Mouse (Mus musculus): ENCODE results near the gene Gm26558.

Gm26558 gene

GRCm38 (mm10) chr2:70649471-70649870, 12.4 kb downstream of the Gm26558 start:
- DNase-seq (ENCODE audit: extremely low read depth, insufficient read length, low spot score), result no peak

DNA sequence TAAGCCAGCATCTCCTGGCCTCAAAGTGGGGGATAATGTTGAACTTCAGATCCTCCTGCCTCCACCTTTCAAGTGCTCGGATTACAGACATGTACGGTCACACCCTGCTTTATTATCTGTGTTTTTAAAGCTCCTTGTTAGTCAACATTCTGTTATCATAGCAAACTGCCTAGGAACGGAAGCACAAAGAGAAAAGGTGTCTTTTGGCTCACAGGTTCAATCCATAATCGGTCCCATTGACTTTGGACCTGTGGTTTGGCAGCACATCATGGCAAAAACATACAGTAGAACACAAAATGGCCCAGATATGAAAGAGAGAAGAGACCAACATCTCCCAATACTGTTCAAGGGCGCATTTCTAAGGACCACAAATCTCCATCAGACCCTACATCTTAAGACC, 13.6 kb downstream of the Gm26558 start:
- DNase-seq (ENCODE audit: extremely low read depth, insufficient read length, low spot score), result no peak

- DNase-seq (ENCODE audit: extremely low read depth, insufficient read length, low spot score), result no peak
Measured at GRCm38 (mm10) chr2:70647681-70648080, 14.2 kb downstream of the Gm26558 start.

- no peak for DNase-seq (ENCODE audit: extremely low read depth, insufficient read length, low spot score)
Measured at GRCm38 (mm10) chr2:70645266-70645780, 16.6 kb downstream of the Gm26558 start.

GRCm38 (mm10) chr2:70642971-70643565, 18.8 kb downstream of the Gm26558 start:
- DNase-seq (ENCODE audit: extremely low read depth, insufficient read length, low spot score), result no peak

- no peak for DNase-seq (ENCODE audit: extremely low read depth, insufficient read length, low spot score)
Measured at GRCm38 (mm10) chr2:70640968-70641367, 20.9 kb downstream of the Gm26558 start.

GRCm38 (mm10) chr2:70634028-70634690, 27.7 kb downstream of the Gm26558 start:
- DNase-seq (ENCODE audit: extremely low read depth, insufficient read length, low spot score), result no peak

DNA sequence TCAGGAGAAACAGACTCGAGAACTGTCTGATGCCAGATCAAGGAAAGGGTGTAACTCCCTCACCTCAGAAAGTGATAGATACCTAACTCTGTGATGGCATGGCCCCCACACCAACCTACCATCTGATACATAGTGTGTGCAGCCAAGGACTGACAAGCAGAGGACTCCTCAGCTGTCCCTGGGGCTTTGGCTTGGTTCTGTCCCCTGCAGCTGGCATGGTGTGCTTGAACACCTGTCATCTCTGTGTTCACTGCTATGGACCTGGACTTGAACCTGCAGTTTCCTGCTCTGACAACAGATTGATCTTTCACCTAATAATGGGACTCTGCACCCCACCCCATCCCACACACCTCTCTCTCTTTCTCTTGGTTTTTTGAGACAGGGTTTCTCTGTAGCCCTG, 29.5 kb downstream of the Gm26558 start:
- DNase-seq (ENCODE audit: extremely low read depth, insufficient read length, low spot score), result no peak

GRCm38 (mm10) chr2:70631321-70631720, 30.6 kb downstream of the Gm26558 start:
- DNase-seq (ENCODE audit: extremely low read depth, insufficient read length, low spot score), result no peak

- no peak for DNase-seq (ENCODE audit: extremely low read depth, insufficient read length, low spot score)
Measured at GRCm38 (mm10) chr2:70629921-70630320, 32.0 kb downstream of the Gm26558 start.

GRCm38 (mm10) chr2:70629339-70629761, 32.6 kb downstream of the Gm26558 start:
- no peak for DNase-seq (ENCODE audit: extremely low read depth, insufficient read length, low spot score)

- DNase-seq (ENCODE audit: extremely low read depth, insufficient read length, low spot score), result no peak
Measured at GRCm38 (mm10) chr2:70628397-70628796, 33.5 kb downstream of the Gm26558 start.

DNA sequence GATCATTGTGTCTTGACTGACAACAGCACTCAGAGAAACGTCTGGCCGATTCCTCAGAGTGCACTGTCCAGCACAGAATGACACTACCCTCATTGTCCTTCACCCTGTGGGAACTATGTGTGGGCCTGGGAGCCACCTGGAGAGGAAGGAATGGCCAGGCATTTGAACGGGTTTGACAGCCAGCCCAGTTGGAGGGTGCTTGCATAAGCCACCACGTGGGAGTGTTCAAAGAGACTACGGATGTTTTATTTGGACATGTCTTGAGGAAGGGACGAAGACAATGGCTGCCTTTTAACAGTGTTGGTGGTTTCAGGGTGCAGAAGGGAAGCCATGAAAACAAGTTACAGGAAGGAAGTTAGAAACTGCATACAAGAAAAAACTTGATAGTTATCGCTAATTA, 36.1 kb downstream of the Gm26558 start:
- no peak for DNase-seq (ENCODE audit: extremely low read depth, insufficient read length, low spot score)

DNA sequence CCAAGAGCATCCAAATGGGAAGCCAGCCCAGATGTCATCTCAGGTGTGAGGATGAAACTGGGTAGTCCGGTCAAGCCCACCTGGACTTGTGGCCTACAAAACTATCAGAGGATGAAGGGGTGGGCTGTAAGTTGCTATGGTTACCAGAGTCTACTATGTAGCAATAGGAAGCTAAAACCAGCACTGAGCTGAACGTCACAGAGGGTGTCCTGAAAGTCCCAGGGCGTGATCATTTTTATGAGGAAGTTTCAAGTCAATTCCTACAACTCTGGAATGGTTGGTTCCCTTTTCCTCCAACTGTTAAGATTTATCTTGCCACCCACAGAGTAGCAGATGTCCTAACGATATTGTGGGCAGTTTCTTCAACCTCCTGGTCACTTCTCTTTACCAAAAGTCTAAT, 39.7 kb downstream of the Gm26558 start:
- no peak for DNase-seq (ENCODE audit: extremely low read depth, insufficient read length, low spot score)

DNA sequence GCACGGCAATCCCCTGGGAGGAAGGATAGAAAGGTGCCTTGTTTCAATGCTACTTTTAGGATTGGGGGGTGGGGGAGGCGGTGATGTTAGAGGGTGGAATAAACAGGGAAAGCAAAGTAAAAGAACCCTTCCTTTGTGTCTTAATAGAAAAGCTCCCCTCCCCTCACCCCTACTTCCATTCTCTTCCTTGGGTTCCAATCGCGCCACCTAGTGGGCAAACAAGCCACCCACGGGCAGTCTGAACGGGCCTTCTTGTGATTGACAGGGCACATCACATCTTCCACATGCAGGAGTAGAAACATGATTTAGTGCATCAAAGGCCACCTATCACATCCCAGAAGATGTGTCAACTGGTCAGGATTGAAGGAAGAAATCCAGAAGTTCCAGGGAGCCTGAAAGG, 41.7 kb downstream of the Gm26558 start:
- DNase-seq (ENCODE audit: extremely low read depth, insufficient read length, low spot score), result no peak

- DNase-seq (ENCODE audit: extremely low read depth, insufficient read length, low spot score), result no peak
Measured at GRCm38 (mm10) chr2:70619232-70619835, 42.6 kb downstream of the Gm26558 start.

DNA sequence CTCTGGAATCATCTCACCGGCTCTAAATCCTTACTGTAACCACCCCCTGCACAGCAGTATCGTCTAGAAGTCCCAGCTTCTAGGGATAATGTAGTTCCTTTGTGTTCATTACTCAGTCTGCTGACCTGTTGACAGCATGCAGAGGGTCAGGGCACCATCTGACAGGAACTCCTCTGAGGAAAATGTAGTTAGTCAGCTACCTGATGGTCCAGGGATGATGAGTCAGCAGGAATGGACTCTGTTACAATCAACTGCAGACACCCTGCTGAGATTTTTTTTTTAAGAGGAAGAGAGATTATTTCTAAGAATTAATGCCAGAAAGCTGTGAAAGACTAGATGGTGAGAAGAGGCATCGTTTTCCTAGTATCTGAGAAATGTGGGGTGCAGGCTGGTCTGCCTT, 45.3 kb downstream of the Gm26558 start:
- no peak for DNase-seq (ENCODE audit: extremely low read depth, insufficient read length, low spot score)

DNA sequence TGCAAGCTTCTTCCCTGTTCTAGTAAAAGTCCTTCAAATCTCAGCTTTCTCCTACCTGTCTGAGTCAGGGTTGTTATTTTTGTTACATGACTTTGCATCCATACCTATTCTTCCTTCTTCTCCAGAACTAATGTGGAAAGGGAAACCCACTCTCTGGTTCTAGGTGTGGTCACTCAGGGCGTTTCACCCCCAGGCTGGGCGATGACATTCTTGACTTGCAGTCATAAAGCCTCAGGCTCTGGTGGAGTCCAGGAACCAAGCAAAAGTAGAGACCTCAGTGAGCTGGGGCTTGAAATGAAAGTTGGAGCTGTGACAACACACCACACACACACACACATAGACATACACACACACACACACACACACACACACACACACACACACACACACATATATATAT, 45.8 kb downstream of the Gm26558 start:
- no peak for DNase-seq (ENCODE audit: extremely low read depth, insufficient read length, low spot score)

DNA sequence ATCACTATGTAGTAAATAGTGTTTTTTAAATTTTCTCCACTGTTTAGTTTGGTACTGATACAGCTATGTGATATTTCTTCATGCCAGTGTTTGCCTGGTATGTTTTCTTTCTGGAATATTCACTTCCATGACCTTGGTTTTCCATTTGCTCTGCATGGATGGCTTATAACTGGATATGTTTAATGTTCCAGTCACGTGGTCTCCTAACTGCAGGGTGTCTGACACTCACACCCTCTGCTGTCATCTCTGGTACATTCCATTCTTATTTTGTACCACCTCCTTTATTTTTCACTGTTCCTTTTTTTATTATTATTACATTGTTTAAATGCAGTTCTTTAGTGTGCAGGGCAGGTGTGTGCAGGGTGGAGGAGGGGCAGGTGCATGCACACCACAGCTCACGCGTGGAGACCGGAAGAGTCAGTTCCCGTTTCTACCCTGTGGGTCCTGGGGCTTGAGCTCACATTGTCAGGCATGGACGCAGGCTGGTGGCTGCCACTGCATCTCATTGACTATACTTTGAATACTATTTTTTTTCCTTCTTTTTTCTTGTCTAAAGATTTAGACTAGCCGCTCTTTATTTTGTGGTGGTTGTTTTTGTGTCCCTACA, 47.1 kb downstream of the Gm26558 start:
- no peak for DNase-seq (ENCODE audit: extremely low read depth, insufficient read length, low spot score)

Data from 3134 (cell line).